Mouse (Mus musculus) neutrophil, adult 59 days (primary cell): ENCODE measurements around the gene Cfap221. TPM values are rescaled to one million over a fixed set of nuclear protein-coding genes. Genes with fewer than 3 reads are reported as not detected.

ENCODE experiments used
- total RNA-seq, 2 experiments: library from RNA; stranded (reverse); gene quantifications; 1 replicate in 1 of 2; 2 replicates in 1 of 2; pipeline ENCODE4 v1.2.4; 2023

Cfap221 gene
- total RNA-seq, result not detected

DNA sequence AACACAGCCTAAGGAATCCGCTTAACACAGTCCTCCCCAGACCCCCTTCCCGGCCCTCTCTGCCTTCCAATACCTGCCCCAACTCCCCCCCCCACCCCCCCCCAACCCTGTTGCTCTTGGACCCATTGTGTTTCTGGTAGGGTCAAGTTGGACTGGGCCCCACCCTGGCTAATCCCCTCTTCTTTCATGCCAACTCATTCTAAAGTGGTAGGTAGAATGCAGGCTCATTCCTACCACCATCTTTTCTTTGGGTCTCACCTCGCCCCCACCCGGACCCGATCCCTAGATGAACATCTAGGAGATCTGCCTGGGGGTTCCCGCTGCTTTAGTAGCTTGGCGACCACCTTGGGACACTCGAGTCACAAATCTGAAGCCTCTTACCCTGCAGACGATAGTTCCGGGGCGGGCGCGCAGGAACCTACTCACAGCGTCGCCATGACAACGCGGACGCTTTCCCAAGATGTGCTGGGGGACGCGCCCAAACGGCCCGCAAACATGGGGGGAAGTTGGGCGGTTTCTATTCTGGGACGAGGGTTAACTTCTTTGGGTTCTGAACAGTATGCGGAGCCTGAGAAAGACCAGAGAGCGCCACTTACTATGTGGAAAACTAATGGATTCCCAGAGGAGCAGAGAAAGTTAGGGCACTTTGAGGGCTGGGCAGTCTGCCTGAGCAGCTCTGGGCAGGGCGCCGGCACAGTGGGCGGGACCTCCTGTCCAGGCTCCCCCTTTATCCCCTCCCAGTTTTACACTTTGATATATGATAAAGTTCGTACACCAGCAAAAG, at the start of gene Cfap221:
TSS of gene Cfap221 (minus strand) at position 437 of the 784 bp plus-strand sequence.

GRCm38 (mm10) chr1:120006844-120007790, 10.1 kb upstream of the Cfap221 start, which contains the start of gene Sctr:
TSS of gene Sctr (plus strand) at chr1:120006894.

GRCm38 (mm10) chr1:119912953-119913814, 83.8 kb downstream of the Cfap221 start, which contains the start of gene Tmem177:
TSS of gene Tmem177 (minus strand) at chr1:119913208.

Other genes with a start within 250 kb of the Cfap221 start
- gene Ptpn4, start 159.6 kb downstream of the Cfap221 start, total RNA-seq, result 1 to 10 TPM; 6.2 to 6.9 TPM
- gene Tmem177, start 84.0 kb downstream of the Cfap221 start, total RNA-seq, result 1 to 10 TPM; 1.1 to 1.4 TPM
- under 1 TPM in 1 of 2 experiments, not detected in 1; 0.20 TPM for gene Sctr, start 9.7 kb upstream of the Cfap221 start, total RNA-seq
- gene Tmem37, start 76.8 kb upstream of the Cfap221 start, total RNA-seq, result under 1 TPM in 1 of 2 experiments, not detected in 1; 0.27 TPM
- gene Dbi, start 123.8 kb upstream of the Cfap221 start, total RNA-seq, result 100 to 1,000 TPM in 1 of 2 experiments, 10 to 100 TPM in 1; 85.9 to 106 TPM
- 1 to 10 TPM; 5.4 to 6.4 TPM for gene 3110009E18Rik, start 124.0 kb upstream of the Cfap221 start, total RNA-seq